Mouse (Mus musculus) small intestine, adult 2 months (tissue): ENCODE measurements at regions not wholly inside any gene's neighbourhood (a gene's known extent, or its start where the extent isn't known, plus 50 kb on each side); places are given as distances from the start of the nearest gene placed in this dataset.

Experiments
- CTCF ChIP-seq: fragments of 200-500 bp; IDR thresholded peaks from 2 replicates; pipeline ENCODE4 v1.5.1; 2012; ENCODE audit warnings: low read depth, mild to moderate bottlenecking, control low read depth, inconsistent platforms, low read length, moderate library complexity, mixed read lengths; ENCODE audit not compliant: insufficient replicate concordance, insufficient read length; ENCODE audit errors: extremely low read depth
- POLR2A ChIP-seq: fragments of 200-500 bp; IDR thresholded peaks from 2 replicates; pipeline ENCODE4 v1.6.1; 2012; ENCODE audit warnings: low read depth, mild to moderate bottlenecking, control low read depth, inconsistent platforms, low read length, moderate library complexity

DNA sequence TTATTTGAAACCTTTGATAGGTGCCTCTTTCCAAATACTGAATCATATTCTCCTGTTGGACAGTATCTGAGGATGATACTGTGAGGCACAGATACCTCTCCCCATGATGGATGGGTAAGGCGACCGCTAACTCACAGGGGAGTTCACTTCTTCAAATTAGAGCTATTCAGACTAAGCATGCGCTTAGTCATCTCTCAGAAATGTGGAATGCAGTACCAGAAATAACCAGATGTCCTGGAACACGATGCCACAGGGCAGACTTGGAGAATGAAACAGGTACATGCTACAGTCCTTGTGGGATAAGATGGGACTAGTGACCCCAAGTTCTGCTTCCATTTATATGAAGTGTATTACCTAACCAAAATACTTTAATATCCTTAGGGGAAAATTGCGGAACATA, 86.0 kb downstream of the Tbx18 start:
- no peak for TF ChIP-seq CTCF
- TF ChIP-seq POLR2A, result no peak
